Mouse (Mus musculus): ENCODE results near the gene Atp6v1fnb. TPM values are rescaled to one million over a fixed set of nuclear protein-coding genes. Genes with fewer than 3 reads are reported as not detected.

Gene Atp6v1fnb
- polyA plus RNA-seq, 1 experiment from 2014 or later = 0.29 TPM

DNA sequence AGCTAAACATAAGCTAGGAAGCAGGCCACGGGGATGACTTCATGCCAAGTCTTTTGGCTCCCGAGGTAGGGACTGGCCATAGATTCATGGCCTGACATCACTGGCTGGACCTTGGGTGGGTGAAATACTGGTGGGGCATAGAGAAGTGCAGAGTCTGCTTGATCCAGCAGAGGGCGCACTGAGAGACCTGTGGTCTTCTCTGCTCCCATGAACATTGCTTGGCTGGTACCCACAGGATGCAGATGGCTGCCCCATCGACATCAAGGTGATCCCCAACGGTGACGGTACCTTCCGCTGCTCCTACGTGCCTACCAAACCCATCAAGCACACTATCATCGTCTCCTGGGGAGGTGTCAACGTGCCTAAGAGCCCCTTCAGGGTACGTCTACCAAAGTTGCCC is 26.5 kb upstream of the Atp6v1fnb start:
- Histone ChIP-seq H3K27me3 (ENCODE audit: control insufficient read depth, insufficient read depth, low read length) (no peaks in the 10 kb centered on the region), H3K4me1 (replicated peaks; ENCODE audit: control insufficient read depth, insufficient read depth, low read length) (no peaks in the 10 kb centered on the region), H3K9ac (ENCODE audit: low read length) (no peak overlapping the region), H3K27ac (ENCODE audit: low read depth, low read length) (no peak overlapping the region), H3K4me3 (ENCODE audit: low read depth, low read length) (no peak overlapping the region), H3K4me2 (ENCODE audit: low read depth, low read length, severe bottlenecking) (no peak overlapping the region), H3K36me3 (ENCODE audit: control insufficient read depth, insufficient read depth, low read length) (no peaks in the 10 kb centered on the region), H3K9me3 (ENCODE audit: control insufficient read depth, low read length) (no peaks in the 10 kb centered on the region)
- ATAC-seq (replicated peaks; ENCODE audit: low FRiP score) (no peak), DNase-seq (ENCODE audit: low spot score) (peak; percentile 59)
- WGBS = 72% methylated on average over 11 of the region's 11 CpGs

DNA sequence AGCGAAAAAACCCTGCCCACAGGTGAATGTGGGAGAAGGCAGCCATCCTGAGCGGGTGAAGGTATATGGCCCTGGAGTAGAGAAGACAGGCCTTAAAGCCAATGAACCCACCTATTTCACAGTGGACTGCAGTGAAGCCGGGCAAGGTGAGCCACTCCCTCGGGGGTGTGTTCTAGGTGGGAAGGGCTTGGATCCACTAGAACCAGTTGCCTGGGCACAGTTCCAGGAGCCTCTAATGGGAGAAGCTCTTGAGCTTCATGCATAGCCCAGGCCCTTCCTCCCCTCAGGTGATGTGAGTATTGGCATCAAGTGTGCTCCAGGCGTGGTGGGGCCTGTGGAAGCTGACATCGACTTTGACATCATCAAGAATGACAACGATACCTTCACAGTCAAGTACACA is 25.9 kb upstream of the Atp6v1fnb start:
- no peak overlapping the region for H3K4me3 ChIP-seq (ENCODE audit: low read depth, low read length)
- H3K4me1 ChIP-seq (replicated peaks; ENCODE audit: control insufficient read depth, insufficient read depth, low read length) = no peaks in the 10 kb centered on the region
- no peaks in the 10 kb centered on the region for H3K9me3 ChIP-seq (ENCODE audit: control insufficient read depth, low read length)
- H3K27me3 ChIP-seq (ENCODE audit: control insufficient read depth, insufficient read depth, low read length) = no peaks in the 10 kb centered on the region
- no peak overlapping the region for H3K27ac ChIP-seq (ENCODE audit: low read depth, low read length)
- H3K4me2 ChIP-seq (ENCODE audit: low read depth, low read length, severe bottlenecking) = no peak overlapping the region
- 93% methylated on average over 7 of the region's 7 CpGs for WGBS
- DNase-seq (ENCODE audit: low spot score) (no peak), ATAC-seq (replicated peaks; ENCODE audit: low FRiP score) (no peak)
- H3K9ac ChIP-seq (ENCODE audit: low read length) = no peak overlapping the region
- H3K36me3 ChIP-seq (ENCODE audit: control insufficient read depth, insufficient read depth, low read length) = no peaks in the 10 kb centered on the region

DNA sequence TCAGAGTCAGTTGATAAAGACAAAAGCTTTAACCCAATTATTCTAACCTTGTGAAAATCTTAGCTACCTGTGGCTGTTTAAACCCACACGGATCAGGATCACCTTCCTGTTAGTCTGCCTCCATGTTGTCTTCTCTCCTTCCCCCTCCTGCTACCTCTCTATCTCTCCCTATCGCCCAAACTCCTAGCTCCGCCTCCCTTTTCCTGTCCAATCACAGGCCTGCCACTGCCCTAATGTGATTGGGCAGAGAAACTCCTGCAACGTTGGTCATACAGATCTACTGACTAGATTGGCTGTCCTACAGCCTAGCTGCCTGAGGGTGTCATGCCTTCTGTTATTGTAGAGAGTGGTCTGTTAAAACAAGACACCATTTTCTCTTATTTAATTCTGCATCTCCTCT is 21.4 kb upstream of the Atp6v1fnb start:
- Histone ChIP-seq H3K4me1 (replicated peaks; ENCODE audit: control insufficient read depth, insufficient read depth, low read length) (no peaks in the 10 kb centered on the region), H3K27ac (ENCODE audit: low read depth, low read length) (no peak overlapping the region), H3K9ac (ENCODE audit: low read length) (no peak overlapping the region), H3K36me3 (ENCODE audit: control insufficient read depth, insufficient read depth, low read length) (no peaks in the 10 kb centered on the region), H3K27me3 (ENCODE audit: control insufficient read depth, insufficient read depth, low read length) (no peaks in the 10 kb centered on the region), H3K9me3 (ENCODE audit: control insufficient read depth, low read length) (no peaks in the 10 kb centered on the region), H3K4me3 (ENCODE audit: low read depth, low read length) (no peak overlapping the region), H3K4me2 (ENCODE audit: low read depth, low read length, severe bottlenecking) (no peak overlapping the region)
- DNase-seq (ENCODE audit: low spot score) (no peak), ATAC-seq (replicated peaks; ENCODE audit: low FRiP score) (no peak)
- 40% methylated on average over 4 of the region's 4 CpGs for WGBS

DNA sequence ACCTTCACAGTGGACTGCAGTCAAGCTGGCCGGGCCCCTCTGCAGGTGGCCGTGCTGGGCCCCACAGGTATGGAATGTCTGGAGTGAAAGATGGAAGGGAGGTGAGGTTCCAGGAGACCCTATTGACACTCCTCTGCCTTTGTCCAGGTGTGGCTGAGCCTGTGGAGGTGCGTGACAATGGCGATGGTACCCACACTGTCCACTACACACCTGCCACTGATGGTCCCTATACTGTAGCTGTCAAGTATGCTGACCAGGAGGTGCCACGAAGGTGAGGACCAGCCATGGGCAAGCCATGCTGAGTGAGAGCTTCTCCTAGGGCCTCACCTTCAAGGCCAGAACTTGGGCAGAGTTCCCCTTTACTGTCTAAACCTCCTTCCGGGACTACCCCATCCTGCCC is 20.6 kb upstream of the Atp6v1fnb start:
- H3K4me2 ChIP-seq (ENCODE audit: low read depth, low read length, severe bottlenecking) = no peak overlapping the region
- ATAC-seq (replicated peaks; ENCODE audit: low FRiP score) (no peak), DNase-seq (ENCODE audit: low spot score) (no peak)
- no peaks in the 10 kb centered on the region for H3K9me3 ChIP-seq (ENCODE audit: control insufficient read depth, low read length)
- H3K27me3 ChIP-seq (ENCODE audit: control insufficient read depth, insufficient read depth, low read length) = no peaks in the 10 kb centered on the region
- H3K4me3 ChIP-seq (ENCODE audit: low read depth, low read length) = no peak overlapping the region
- no peak overlapping the region for H3K27ac ChIP-seq (ENCODE audit: low read depth, low read length)
- no peaks in the 10 kb centered on the region for H3K4me1 ChIP-seq (replicated peaks; ENCODE audit: control insufficient read depth, insufficient read depth, low read length)
- WGBS = 93% methylated on average over 6 of the region's 6 CpGs
- H3K36me3 ChIP-seq (ENCODE audit: control insufficient read depth, insufficient read depth, low read length) = no peaks in the 10 kb centered on the region
- no peak overlapping the region for H3K9ac ChIP-seq (ENCODE audit: low read length)

DNA sequence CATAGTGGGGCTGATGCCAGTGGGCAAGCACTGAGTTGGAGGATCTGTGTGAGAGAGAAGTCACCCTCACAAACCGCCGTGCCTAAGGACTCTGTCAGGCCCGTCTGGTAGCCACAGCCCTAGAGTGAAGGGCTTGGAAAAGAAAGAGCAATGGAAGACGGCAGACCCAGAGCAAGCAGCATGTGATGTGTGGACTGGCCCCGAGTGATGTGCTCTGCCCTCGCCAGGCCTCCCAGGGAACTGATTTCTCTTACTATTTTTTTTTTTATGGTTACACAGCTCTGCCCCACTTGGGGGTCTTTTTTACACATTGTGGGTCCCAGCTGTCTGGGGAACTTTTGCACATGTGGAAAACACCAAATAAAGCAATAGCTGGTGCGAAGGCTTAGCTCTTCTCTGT is 9.7 kb upstream of the Atp6v1fnb start:
- no peak overlapping the region for H3K9ac ChIP-seq (ENCODE audit: low read length)
- no peak for DNase-seq (ENCODE audit: low spot score)

DNA sequence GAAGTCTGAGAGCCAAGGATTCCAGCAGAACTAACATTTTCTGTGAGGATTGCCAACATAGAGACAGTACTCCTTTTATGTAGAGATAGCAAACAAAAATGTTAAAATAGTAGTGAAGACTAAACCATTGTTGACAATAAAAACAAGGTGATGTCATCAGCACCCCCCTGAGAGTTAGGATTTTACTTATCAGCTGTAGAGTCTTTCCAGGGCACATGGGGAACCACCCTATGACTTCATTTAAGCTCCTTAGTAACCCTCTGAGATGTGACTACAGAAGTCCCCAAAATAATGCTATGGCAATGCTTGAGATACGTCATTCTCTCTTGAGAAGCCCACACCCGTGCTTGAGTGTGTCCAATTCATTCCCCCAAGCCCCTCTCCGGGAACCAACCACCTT is 7.8 kb upstream of the Atp6v1fnb start:
- Histone ChIP-seq H3K36me3 (ENCODE audit: control insufficient read depth, insufficient read depth, low read length) (no peaks in the 10 kb centered on the region), H3K9me3 (ENCODE audit: control insufficient read depth, low read length) (no peaks in the 10 kb centered on the region), H3K27me3 (ENCODE audit: control insufficient read depth, insufficient read depth, low read length) (no peaks in the 10 kb centered on the region), H3K4me1 (replicated peaks; ENCODE audit: control insufficient read depth, insufficient read depth, low read length) (peaks cover 1% of the 10 kb centered on the region; the same call in 1 of the 2 replicates), H3K27ac (ENCODE audit: low read depth, low read length) (no peak overlapping the region), H3K4me3 (ENCODE audit: low read depth, low read length) (no peak overlapping the region), H3K4me2 (ENCODE audit: low read depth, low read length, severe bottlenecking) (no peak overlapping the region), H3K9ac (ENCODE audit: low read length) (no peak overlapping the region)
- 77% methylated on average over 3 of the region's 3 CpGs for WGBS
- ATAC-seq (replicated peaks; ENCODE audit: low FRiP score) (no peak), DNase-seq (ENCODE audit: low spot score) (no peak)

More for the DNA sequence above, 9.7 kb upstream of the Atp6v1fnb start:
- H3K27me3 ChIP-seq (ENCODE audit: control insufficient read depth, insufficient read depth, low read length) = no peaks in the 10 kb centered on the region
- H3K4me2 ChIP-seq (ENCODE audit: low read depth, low read length, severe bottlenecking) = no peak overlapping the region
- H3K36me3 ChIP-seq (ENCODE audit: control insufficient read depth, insufficient read depth, low read length) = no peaks in the 10 kb centered on the region
- ATAC-seq (replicated peaks; ENCODE audit: low FRiP score) = no peak
- no peaks in the 10 kb centered on the region for H3K9me3 ChIP-seq (ENCODE audit: control insufficient read depth, low read length)
- WGBS = 69% methylated on average over 7 of the region's 7 CpGs
- no peak overlapping the region for H3K4me3 ChIP-seq (ENCODE audit: low read depth, low read length)
- no peaks in the 10 kb centered on the region for H3K4me1 ChIP-seq (replicated peaks; ENCODE audit: control insufficient read depth, insufficient read depth, low read length)
- H3K27ac ChIP-seq (ENCODE audit: low read depth, low read length) = no peak overlapping the region

DNA sequence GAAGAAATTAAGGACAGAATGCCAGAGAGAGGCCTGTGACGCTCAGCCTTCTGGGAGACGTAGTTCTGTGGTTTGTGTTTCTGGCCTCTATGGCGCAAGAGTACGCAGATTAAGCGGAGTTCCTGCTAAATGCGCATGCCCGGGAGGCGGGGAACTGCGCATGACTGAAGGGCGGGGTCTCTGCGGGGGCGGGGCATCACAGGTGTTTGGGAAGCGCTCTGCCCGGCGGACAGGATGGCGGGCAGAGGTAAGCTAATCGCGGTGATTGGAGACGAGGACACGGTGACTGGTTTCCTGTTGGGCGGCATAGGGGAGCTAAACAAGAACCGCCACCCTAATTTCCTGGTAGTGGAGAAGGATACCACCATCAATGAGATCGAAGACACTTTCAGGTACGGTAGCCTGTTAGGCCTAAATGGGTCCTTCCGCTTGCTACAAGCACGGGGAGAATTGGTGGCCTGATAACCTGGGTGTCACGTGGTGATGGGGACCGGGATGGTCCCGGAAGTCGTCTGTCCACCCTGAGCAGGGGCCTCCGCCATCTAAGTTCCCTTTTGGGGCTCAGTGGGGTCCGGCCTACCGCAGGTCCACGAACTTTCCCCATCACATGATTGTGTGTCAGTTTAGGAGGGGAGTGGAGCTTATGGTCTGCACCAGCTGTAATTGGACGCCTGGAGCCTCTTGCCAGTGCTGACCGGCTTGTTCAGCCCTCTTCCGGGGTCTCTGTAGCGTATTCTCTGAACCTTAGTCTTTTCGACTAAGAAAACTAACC is 3.5 kb upstream of the Atp6v1fnb start, which contains the start of gene Atp6v1f:
Gene Atp6v1f, plus strand, starts transcription at position 136 of the 772 bp plus-strand sequence.
- Histone ChIP-seq H3K27me3 (ENCODE audit: control insufficient read depth, insufficient read depth, low read length) (no peaks in the 10 kb centered on the region), H3K4me3 (ENCODE audit: low read depth, low read length) (peak within 1 kb of the TSS; percentile 61), H3K36me3 (ENCODE audit: control insufficient read depth, insufficient read depth, low read length) (no peaks in the 10 kb centered on the region; the same call in 1 of the 2 replicates), H3K4me2 (ENCODE audit: low read depth, low read length, severe bottlenecking) (peak within 1 kb of the TSS; percentile 82), H3K9ac (ENCODE audit: low read length) (peak within 1 kb of the TSS; percentile 70), H3K9me3 (ENCODE audit: control insufficient read depth, low read length) (no peaks in the 10 kb centered on the region), H3K27ac (ENCODE audit: low read depth, low read length) (no peak within 1 kb of the TSS), H3K4me1 (replicated peaks; ENCODE audit: control insufficient read depth, insufficient read depth, low read length) (peaks cover 4% of the 10 kb centered on the region; the same call in 1 of the 2 replicates)
- ATAC-seq (replicated peaks; ENCODE audit: low FRiP score) (peak; percentile 94), DNase-seq (ENCODE audit: low spot score) (peak; percentile 96)
- WGBS = under 1% methylated on average over 39 of the region's 39 CpGs

DNA sequence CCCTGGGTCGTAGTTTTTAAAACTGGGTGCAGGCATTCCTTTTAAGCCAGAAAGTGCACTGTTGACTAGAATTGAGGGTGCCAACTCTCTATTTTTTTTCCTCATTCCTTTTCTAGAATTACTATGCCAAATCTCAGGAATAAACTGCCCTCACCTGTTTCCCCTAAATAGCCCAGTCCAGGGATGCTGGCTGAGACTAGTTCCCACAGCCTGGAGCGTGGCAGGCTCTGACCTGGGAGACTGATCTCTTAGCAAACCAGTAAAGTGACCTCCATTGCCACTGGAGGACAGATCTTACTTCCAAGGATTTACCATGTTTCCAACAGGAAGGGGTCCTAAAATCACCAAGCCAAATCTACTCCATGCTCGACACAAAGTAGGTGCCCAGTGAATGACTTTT is 2.4 kb upstream of the Atp6v1fnb start:
- DNase-seq (ENCODE audit: low spot score) (no peak), ATAC-seq (replicated peaks; ENCODE audit: low FRiP score) (no peak)
- no peak overlapping the region; the same call in 1 of the 2 replicates for H3K9ac ChIP-seq (ENCODE audit: low read length)

More for the DNA sequence above, 2.4 kb upstream of the Atp6v1fnb start:
- no peaks in the 10 kb centered on the region for H3K9me3 ChIP-seq (ENCODE audit: control insufficient read depth, low read length)
- H3K4me1 ChIP-seq (replicated peaks; ENCODE audit: control insufficient read depth, insufficient read depth, low read length) = peaks cover 4% of the 10 kb centered on the region; the same call in 1 of the 2 replicates
- H3K27me3 ChIP-seq (ENCODE audit: control insufficient read depth, insufficient read depth, low read length) = no peaks in the 10 kb centered on the region
- no peak overlapping the region for H3K27ac ChIP-seq (ENCODE audit: low read depth, low read length)
- H3K4me3 ChIP-seq (ENCODE audit: low read depth, low read length) = no peak overlapping the region
- no peaks in the 10 kb centered on the region; the same call in 1 of the 2 replicates for H3K36me3 ChIP-seq (ENCODE audit: control insufficient read depth, insufficient read depth, low read length)
- WGBS = 85% methylated on average over 3 of the region's 3 CpGs
- peak overlapping the region; percentile 82 for H3K4me2 ChIP-seq (ENCODE audit: low read depth, low read length, severe bottlenecking)
